Mouse (Mus musculus): ENCODE results near the gene Ccdc28b. TPM values are rescaled to one million over a fixed set of nuclear protein-coding genes. Genes with fewer than 3 reads are reported as not detected.

Ccdc28b gene
- polyA plus RNA-seq, 1 experiment from 2014 or later: 66.7 TPM

- WGBS: 84% methylated on average over 6 of the region's 6 CpGs
- no peak overlapping the region for H3K4me3 ChIP-seq (replicated peaks)
- no peak for ATAC-seq (ENCODE audit: insufficient number of reproducible peaks, low FRiP score, low TSS enrichment, low read depth)
- no peaks in the 10 kb centered on the region for H3K4me1 ChIP-seq
- H3K9ac ChIP-seq: no peak overlapping the region
- no peaks in the 10 kb centered on the region for H3K27me3 ChIP-seq
- H3K36me3 ChIP-seq: no peaks in the 10 kb centered on the region
- no peak overlapping the region for H3K27ac ChIP-seq (replicated peaks)
- H3K4me2 ChIP-seq (replicated peaks): no peak overlapping the region
- no peaks in the 10 kb centered on the region for H3K9me3 ChIP-seq (replicated peaks)
Observed at GRCm38 (mm10) chr4:129570028-129570427, 53.7 kb downstream of the Ccdc28b start.

Other genes starting within 250 kb of the Ccdc28b start
- gene Zbtb8a, start 245.8 kb downstream of the Ccdc28b start, polyA plus RNA-seq (2015; fragmentation: Nextera tagmentation; extraction: Ambion mirVana): 12.8 and 14.1 TPM in 2 replicates
- 1.2 and 1.3 TPM in 2 replicates for gene Zbtb8b, start 183.1 kb downstream of the Ccdc28b start, polyA plus RNA-seq (2015; fragmentation: Nextera tagmentation; extraction: Ambion mirVana)
- gene Bsdc1, start 162.4 kb downstream of the Ccdc28b start, polyA plus RNA-seq (2015; fragmentation: Nextera tagmentation; extraction: Ambion mirVana): 31.2 and 32.4 TPM in 2 replicates
- not detected in 2 replicates for gene Tssk3, start 132.9 kb downstream of the Ccdc28b start, polyA plus RNA-seq (2015; fragmentation: Nextera tagmentation; extraction: Ambion mirVana)
- not detected in 2 replicates for gene Fam229a, start 132.8 kb downstream of the Ccdc28b start, polyA plus RNA-seq (2015; fragmentation: Nextera tagmentation; extraction: Ambion mirVana)
- 610 and 641 TPM in 2 replicates for gene Marcksl1, start 110.4 kb downstream of the Ccdc28b start, polyA plus RNA-seq (2015; fragmentation: Nextera tagmentation; extraction: Ambion mirVana)
- gene Hdac1, start 81.2 kb downstream of the Ccdc28b start, polyA plus RNA-seq (2015; fragmentation: Nextera tagmentation; extraction: Ambion mirVana): 200 and 207 TPM in 2 replicates
- 5.5 and 6.8 TPM in 2 replicates for gene Lck, start 50.3 kb downstream of the Ccdc28b start, polyA plus RNA-seq (2015; fragmentation: Nextera tagmentation; extraction: Ambion mirVana)
- 6.7 and 7.5 TPM in 2 replicates for gene Fam167b, start 45.4 kb downstream of the Ccdc28b start, polyA plus RNA-seq (2015; fragmentation: Nextera tagmentation; extraction: Ambion mirVana)
- gene Eif3i, start 23.3 kb downstream of the Ccdc28b start, polyA plus RNA-seq (2015; fragmentation: Nextera tagmentation; extraction: Ambion mirVana): 270 and 284 TPM in 2 replicates
- 197 and 210 TPM in 2 replicates for gene Tmem234, start 23.3 kb downstream of the Ccdc28b start, polyA plus RNA-seq (2015; fragmentation: Nextera tagmentation; extraction: Ambion mirVana)
- 3.4 and 3.7 TPM in 2 replicates for gene Dcdc2b, start 9.7 kb downstream of the Ccdc28b start, polyA plus RNA-seq (2015; fragmentation: Nextera tagmentation; extraction: Ambion mirVana)
- gene Iqcc, start 4.8 kb downstream of the Ccdc28b start, polyA plus RNA-seq (2015; fragmentation: Nextera tagmentation; extraction: Ambion mirVana): 31.8 and 34.1 TPM in 2 replicates
- gene Txlna, start 17.1 kb upstream of the Ccdc28b start, polyA plus RNA-seq (2015; fragmentation: Nextera tagmentation; extraction: Ambion mirVana): 88.0 and 91.4 TPM in 2 replicates
- gene Kpna6, start 48.8 kb upstream of the Ccdc28b start, polyA plus RNA-seq (2015; fragmentation: Nextera tagmentation; extraction: Ambion mirVana): 15.3 and 16.3 TPM in 2 replicates
- 13.5 and 15.0 TPM in 2 replicates for gene Tmem39b, start 72.9 kb upstream of the Ccdc28b start, polyA plus RNA-seq (2015; fragmentation: Nextera tagmentation; extraction: Ambion mirVana)
- gene Khdrbs1, start 118.4 kb upstream of the Ccdc28b start, polyA plus RNA-seq (2015; fragmentation: Nextera tagmentation; extraction: Ambion mirVana): 98.8 and 99.1 TPM in 2 replicates
- 316 and 324 TPM in 2 replicates for gene Ptp4a2, start 187.3 kb upstream of the Ccdc28b start, polyA plus RNA-seq (2015; fragmentation: Nextera tagmentation; extraction: Ambion mirVana)

Measured in embryonic facial prominence, embryonic 15.5 days (tissue).